Mouse (Mus musculus): ENCODE results near the gene Fxyd1.

DNA sequence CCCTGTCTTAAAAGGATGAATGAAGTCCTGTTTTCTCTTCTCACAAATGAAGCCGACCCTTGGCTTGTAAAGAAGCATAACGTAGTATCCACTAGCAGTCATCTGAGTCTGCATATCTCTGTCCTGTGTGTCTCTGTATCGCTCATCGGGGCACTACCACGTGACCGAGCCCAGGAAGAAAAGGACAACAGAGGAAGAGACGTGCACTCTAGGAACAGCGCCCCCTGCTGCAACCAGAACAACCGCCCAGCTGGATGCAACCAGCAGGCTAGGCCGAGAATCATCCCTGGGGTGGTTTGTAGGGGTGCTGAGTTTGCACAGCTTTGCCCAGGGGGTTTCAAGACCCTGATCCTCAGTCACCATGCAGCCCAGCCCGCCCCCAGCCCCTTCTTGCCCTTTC, 22.2 kb downstream of the Fxyd1 start:
- TF ChIP-seq CTCF (IDR thresholded peaks at IDR 0.05; ENCODE audit: extremely low read depth, insufficient read depth, low read length) = 0 out of 2 replicates have a peak, but pooled peaks have one; percentile 19
- no peak for TF ChIP-seq POLR2A (IDR thresholded peaks at IDR 0.05; ENCODE audit: extremely low read depth, insufficient read depth, low read length)
